Mouse (Mus musculus): ENCODE data around the gene Prodh2.

- no peak for TF ChIP-seq CTCF (IDR thresholded peaks at IDR 0.05; ENCODE audit: low read depth)
- no peak for TF ChIP-seq EP300 (IDR thresholded peaks at IDR 0.05; ENCODE audit: low read depth)
Measured at GRCm38 (mm10) chr7:30444154-30444970, 49.1 kb upstream of the Prodh2 start.
